Mouse (Mus musculus) midbrain, embryonic 11.5 days (tissue): Measurements from ENCODE around the gene Hist3h2ba. TPM values are rescaled to one million over a fixed set of nuclear protein-coding genes. Genes with fewer than 3 reads are reported as not detected.

ENCODE experiments used
- ATAC-seq: fragments of 200-750 bp; cut with Nextera tagmentation; 2 replicates; pipeline ENCODE4 v1.8.0; 2017; ENCODE audit warnings: moderate TSS enrichment, moderate library complexity; ENCODE audit not compliant: low FRiP score
- DNase-seq: peaks from one replicate; pipeline ENCODE4 v3.0.0; 2015; ENCODE audit warnings: low spot score; ENCODE audit errors: missing footprints
- H3K27ac ChIP-seq: fragments of 300-500 bp; sonication (generic); 2 replicates; pipeline ENCODE4 v1.5.1; 2014; ENCODE audit warnings: low read depth, low read length
- H3K27me3 ChIP-seq: fragments of 300-500 bp; sonication (generic); 2 replicates; pipeline ENCODE4 v1.6.1; 2014; ENCODE audit warnings: mild to moderate bottlenecking, low read length, moderate library complexity, mixed read lengths; ENCODE audit not compliant: control insufficient read depth, insufficient read depth
- H3K36me3 ChIP-seq: fragments of 300-500 bp; sonication (generic); 2 replicates; pipeline ENCODE4 v1.6.1; 2014; ENCODE audit warnings: mild to moderate bottlenecking, low read length, moderate library complexity, mixed read lengths; ENCODE audit not compliant: control insufficient read depth, insufficient read depth
- H3K4me1 ChIP-seq: fragments of 300-500 bp; sonication (generic); 2 replicates; pipeline ENCODE4 v1.6.1; 2014; ENCODE audit warnings: low read length; ENCODE audit not compliant: control insufficient read depth, insufficient read depth
- H3K4me2 ChIP-seq: fragments of 300-500 bp; sonication (generic); 2 replicates; pipeline ENCODE4 v1.6.1; 2014; ENCODE audit warnings: mild to moderate bottlenecking, moderate library complexity
- H3K4me3 ChIP-seq: fragments of 300-500 bp; sonication (generic); 2 replicates; pipeline ENCODE4 v1.5.1; 2014; ENCODE audit warnings: low read depth, low read length
- H3K9ac ChIP-seq: fragments of 300-500 bp; sonication (generic); 2 replicates; pipeline ENCODE4 v1.6.1; 2014; ENCODE audit warnings: low read length
- H3K9me3 ChIP-seq: fragments of 300-500 bp; sonication (generic); 2 replicates; pipeline ENCODE4 v1.6.1; 2016; ENCODE audit warnings: low read length; ENCODE audit not compliant: control insufficient read depth
- WGBS: fragments of 180-500 bp; shearing (Covaris S2); extraction: QIAGEN DNeasy Blood & Tissue Kit; methylation state at CpG from one replicate; pipeline ENCODE4 v1.1.7; 2014; 5-methylcytosine and 5-hydroxymethylcytosine counted together
- polyA plus RNA-seq: library from polyadenylated mRNA; unstranded; fragments of >200 nt; fragmentation: Nextera tagmentation; extraction: Ambion mirVana; gene quantifications from 2 replicates; pipeline ENCODE4 v1.2.1, GENCODE M21; 2014

Hist3h2ba gene
- polyA plus RNA-seq, 1 experiment from 2014 or later: 101 TPM

- peak overlapping the region; percentile 47 for H3K9ac ChIP-seq
- H3K9me3 ChIP-seq: no peaks in the 10 kb centered on the region
- peak overlapping the region; percentile 39 for H3K4me3 ChIP-seq
- WGBS: 43% methylated on average over 15 of the region's 15 CpGs
- peak overlapping the region; percentile 20; the same call in 1 of the 2 replicates for H3K27ac ChIP-seq
- peaks cover 27% of the 10 kb centered on the region for H3K4me1 ChIP-seq
- ATAC-seq: no peak
- DNase-seq: peak; percentile 84
- peaks cover 17% of the 10 kb centered on the region; the same call in 1 of the 2 replicates for H3K27me3 ChIP-seq
- H3K36me3 ChIP-seq: no peaks in the 10 kb centered on the region
- peak overlapping the region; percentile 72 for H3K4me2 ChIP-seq
These were observed 10.6 kb downstream of the Hist3h2ba start for GRCm38 (mm10) chr11:58959186-58959825.

GRCm38 (mm10) chr11:58959921-58960465, 11.3 kb downstream of the Hist3h2ba start:
- Histone ChIP-seq H3K9ac (peak overlapping the region; percentile 47), H3K4me1 (peaks cover 27% of the 10 kb centered on the region), H3K9me3 (no peaks in the 10 kb centered on the region), H3K36me3 (no peaks in the 10 kb centered on the region), H3K4me3 (peak overlapping the region; percentile 39), H3K27ac (peak overlapping the region; percentile 20; the same call in 1 of the 2 replicates), H3K27me3 (peaks cover 17% of the 10 kb centered on the region; the same call in 1 of the 2 replicates), H3K4me2 (peak overlapping the region; percentile 72)
- 4% methylated on average over 40 of the region's 40 CpGs for WGBS
- ATAC-seq: peak; percentile 81
- peak; percentile 97 for DNase-seq

- Histone ChIP-seq H3K4me2 (no peak overlapping the region), H3K27me3 (peaks cover 17% of the 10 kb centered on the region; the same call in 1 of the 2 replicates), H3K9me3 (no peaks in the 10 kb centered on the region), H3K9ac (no peak overlapping the region), H3K4me1 (peaks cover 20% of the 10 kb centered on the region), H3K36me3 (no peaks in the 10 kb centered on the region), H3K4me3 (no peak overlapping the region), H3K27ac (no peak overlapping the region)
- no peak for ATAC-seq
- peak; percentile 83 for DNase-seq
- 60% methylated on average over 45 of the region's 50 CpGs for WGBS
These were observed 12.9 kb downstream of the Hist3h2ba start for GRCm38 (mm10) chr11:58961364-58962177.

GRCm38 (mm10) chr11:58963543-58963942, 14.8 kb downstream of the Hist3h2ba start:
- Histone ChIP-seq H3K4me3 (no peak overlapping the region), H3K9ac (no peak overlapping the region), H3K4me1 (peaks cover 9% of the 10 kb centered on the region), H3K27ac (no peak overlapping the region), H3K27me3 (peaks cover 8% of the 10 kb centered on the region; the same call in 1 of the 2 replicates), H3K9me3 (no peaks in the 10 kb centered on the region), H3K36me3 (no peaks in the 10 kb centered on the region), H3K4me2 (no peak overlapping the region)
- DNase-seq (no peak), ATAC-seq (no peak)
- 40% methylated on average over 17 of the region's 17 CpGs for WGBS

DNA sequence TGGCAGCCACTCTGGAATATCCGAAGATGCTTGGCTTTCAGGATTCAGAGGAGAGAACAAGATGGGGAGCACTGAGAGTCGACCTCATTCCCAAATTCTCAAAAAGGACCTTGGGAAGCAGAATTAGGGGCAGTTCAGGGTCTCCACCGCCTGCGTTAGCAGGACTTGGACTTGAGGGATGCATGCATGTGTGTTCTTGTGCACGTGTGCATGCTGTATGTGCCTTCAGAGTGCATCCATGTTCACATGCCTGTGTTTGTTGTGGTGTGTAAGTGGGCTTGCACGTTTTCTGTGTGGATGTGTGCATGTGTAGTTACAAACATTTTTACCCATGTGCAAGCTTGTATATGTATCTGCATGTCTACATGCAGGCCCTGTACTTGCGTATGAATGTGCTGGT, 15.5 kb downstream of the Hist3h2ba start:
- ATAC-seq (no peak), DNase-seq (no peak)
- Histone ChIP-seq H3K9ac (no peak overlapping the region), H3K27me3 (peaks cover 6% of the 10 kb centered on the region; the same call in 1 of the 2 replicates), H3K4me1 (peaks cover 9% of the 10 kb centered on the region), H3K9me3 (no peaks in the 10 kb centered on the region), H3K4me3 (no peak overlapping the region), H3K4me2 (no peak overlapping the region), H3K27ac (no peak overlapping the region), H3K36me3 (no peaks in the 10 kb centered on the region)
- 87% methylated on average over 7 of the region's 7 CpGs for WGBS

GRCm38 (mm10) chr11:58965001-58965760, 16.5 kb downstream of the Hist3h2ba start:
- Histone ChIP-seq H3K4me3 (no peak overlapping the region), H3K27ac (peak overlapping the region; percentile 30; the same call in 1 of the 2 replicates), H3K4me2 (no peak overlapping the region), H3K27me3 (peaks cover 6% of the 10 kb centered on the region; the same call in 1 of the 2 replicates), H3K4me1 (peaks cover 4% of the 10 kb centered on the region), H3K36me3 (no peaks in the 10 kb centered on the region), H3K9me3 (no peaks in the 10 kb centered on the region), H3K9ac (no peak overlapping the region)
- peak; percentile 25; the same call in 1 of the 2 replicates for ATAC-seq
- 49% methylated on average over 12 of the region's 12 CpGs for WGBS
- no peak for DNase-seq

- H3K27ac ChIP-seq: no peak overlapping the region
- no peak overlapping the region for H3K9ac ChIP-seq
- no peaks in the 10 kb centered on the region for H3K9me3 ChIP-seq
- ATAC-seq (no peak), DNase-seq (no peak)
- H3K27me3 ChIP-seq: no peaks in the 10 kb centered on the region
- no peak overlapping the region for H3K4me3 ChIP-seq
- no peak overlapping the region for H3K4me2 ChIP-seq
- H3K4me1 ChIP-seq: peaks cover 4% of the 10 kb centered on the region
- H3K36me3 ChIP-seq: peaks cover 3% of the 10 kb centered on the region; the same call in 1 of the 2 replicates
- 96% methylated on average over 1 of the region's 1 CpGs for WGBS
These were observed 18.6 kb downstream of the Hist3h2ba start for GRCm38 (mm10) chr11:58967346-58967745.

- Histone ChIP-seq H3K9ac (no peak overlapping the region), H3K4me1 (peaks cover 4% of the 10 kb centered on the region), H3K4me2 (no peak overlapping the region), H3K27me3 (no peaks in the 10 kb centered on the region), H3K4me3 (no peak overlapping the region), H3K9me3 (no peaks in the 10 kb centered on the region), H3K27ac (no peak overlapping the region), H3K36me3 (peaks cover 3% of the 10 kb centered on the region; the same call in 1 of the 2 replicates)
- ATAC-seq: no peak
- 81% methylated on average over 7 of the region's 7 CpGs for WGBS
- DNase-seq: no peak
These were observed 19.8 kb downstream of the Hist3h2ba start for GRCm38 (mm10) chr11:58968551-58968950.
